Mouse (Mus musculus): Measurements from ENCODE around the gene Ptcra. TPM values are rescaled to one million over a fixed set of nuclear protein-coding genes. Genes with fewer than 3 reads are reported as not detected.

The Ptcra gene
- polyA plus RNA-seq, 1 experiment from 2014 or later = 0.24 TPM

- H3K4me1 ChIP-seq = peaks cover 16% of the 10 kb centered on the region
- no peak overlapping the region for H3K27ac ChIP-seq
- no peaks in the 10 kb centered on the region for H3K9me3 ChIP-seq
- no peak overlapping the region for H3K9ac ChIP-seq
- no peaks in the 10 kb centered on the region for H3K27me3 ChIP-seq
- peaks cover 33% of the 10 kb centered on the region for H3K36me3 ChIP-seq (replicated peaks)
- WGBS = 90% methylated on average over 9 of the region's 9 CpGs
- ATAC-seq (ENCODE audit: low FRiP score) = no peak
- no peak overlapping the region for H3K4me3 ChIP-seq (replicated peaks)
- no peak overlapping the region for H3K4me2 ChIP-seq
Observed at GRCm38 (mm10) chr17:46713849-46714248, 49.7 kb downstream of the Ptcra start.

GRCm38 (mm10) chr17:46712442-46712841, 51.1 kb downstream of the Ptcra start:
- Histone ChIP-seq H3K27me3 (no peaks in the 10 kb centered on the region), H3K4me3 (replicated peaks) (peak overlapping the region; percentile 100), H3K4me1 (peaks cover 16% of the 10 kb centered on the region), H3K9ac (peak overlapping the region; percentile 91; the same call in 1 of the 2 replicates), H3K4me2 (peak overlapping the region; percentile 100), H3K27ac (no peak overlapping the region), H3K36me3 (replicated peaks) (peaks cover 33% of the 10 kb centered on the region), H3K9me3 (no peaks in the 10 kb centered on the region)
- 80% methylated on average over 7 of the region's 7 CpGs for WGBS
- no peak for ATAC-seq (ENCODE audit: low FRiP score)

GRCm38 (mm10) chr17:46711612-46712271, 51.8 kb downstream of the Ptcra start:
- Histone ChIP-seq H3K4me1 (peaks cover 16% of the 10 kb centered on the region), H3K4me3 (replicated peaks) (peak overlapping the region; percentile 100), H3K27ac (peak overlapping the region; percentile 60), H3K9ac (peak overlapping the region; percentile 91), H3K9me3 (no peaks in the 10 kb centered on the region), H3K36me3 (replicated peaks) (peaks cover 28% of the 10 kb centered on the region), H3K4me2 (peak overlapping the region; percentile 100), H3K27me3 (no peaks in the 10 kb centered on the region)
- ATAC-seq (ENCODE audit: low FRiP score) = no peak; the same call in none of the 2 replicates
- WGBS = 1% methylated on average over 52 of the region's 76 CpGs

- Histone ChIP-seq H3K9me3 (no peaks in the 10 kb centered on the region), H3K27ac (peak within 1 kb of the TSS; percentile 82), H3K4me2 (peak within 1 kb of the TSS; percentile 100), H3K36me3 (replicated peaks) (peaks cover 23% of the 10 kb centered on the region), H3K9ac (peak within 1 kb of the TSS; percentile 91), H3K27me3 (no peaks in the 10 kb centered on the region), H3K4me3 (replicated peaks) (peak within 1 kb of the TSS; percentile 100), H3K4me1 (peaks cover 19% of the 10 kb centered on the region)
- WGBS = 10% methylated on average over 36 of the region's 36 CpGs
- ATAC-seq (ENCODE audit: low FRiP score) = peak; percentile 93
Observed at GRCm38 (mm10) chr17:46710959-46711597, 52.4 kb downstream of the Ptcra start, which contains the start of gene Pex6. TSS of gene Pex6 (plus strand) at chr17:46711463.

- no peak overlapping the region for H3K4me3 ChIP-seq (replicated peaks)
- peak overlapping the region; percentile 11; the same call in 1 of the 2 replicates for H3K4me2 ChIP-seq
- H3K4me1 ChIP-seq = peaks cover 34% of the 10 kb centered on the region
- no peak for ATAC-seq (ENCODE audit: low FRiP score)
- H3K27ac ChIP-seq = no peak overlapping the region
- no peaks in the 10 kb centered on the region for H3K9me3 ChIP-seq
- no peaks in the 10 kb centered on the region for H3K27me3 ChIP-seq
- H3K9ac ChIP-seq = no peak overlapping the region
- H3K36me3 ChIP-seq (replicated peaks) = no peaks in the 10 kb centered on the region
- 92% methylated on average over 14 of the region's 14 CpGs for WGBS
Observed at GRCm38 (mm10) chr17:46706375-46707089, 57.0 kb downstream of the Ptcra start.

Other genes starting within 250 kb of the Ptcra start
- 9.8 and 11.3 TPM in 2 replicates for gene Cul9, start 217.3 kb downstream of the Ptcra start, polyA plus RNA-seq (2016; fragmentation: Nextera tagmentation; extraction: Ambion mirVana)
- 5.0 TPM in 2 replicates for gene Srf, start 207.5 kb downstream of the Ptcra start, polyA plus RNA-seq (2016; fragmentation: Nextera tagmentation; extraction: Ambion mirVana)
- 55.3 and 56.4 TPM in 2 replicates for gene Ptk7, start 134.2 kb downstream of the Ptcra start, polyA plus RNA-seq (2016; fragmentation: Nextera tagmentation; extraction: Ambion mirVana)
- 39.0 and 42.5 TPM in 2 replicates for gene Klc4, start 117.7 kb downstream of the Ptcra start, polyA plus RNA-seq (2016; fragmentation: Nextera tagmentation; extraction: Ambion mirVana)
- 76.6 and 102 TPM in 2 replicates for gene Mrpl2, start 117.5 kb downstream of the Ptcra start, polyA plus RNA-seq (2016; fragmentation: Nextera tagmentation; extraction: Ambion mirVana)
- gene Cul7, start 113.4 kb downstream of the Ptcra start, polyA plus RNA-seq (2016; fragmentation: Nextera tagmentation; extraction: Ambion mirVana) = 46.5 and 47.8 TPM in 2 replicates
- 54.4 and 57.6 TPM in 2 replicates for gene Rrp36, start 89.4 kb downstream of the Ptcra start, polyA plus RNA-seq (2016; fragmentation: Nextera tagmentation; extraction: Ambion mirVana)
- 156 and 158 TPM in 2 replicates for gene Mea1, start 84.9 kb downstream of the Ptcra start, polyA plus RNA-seq (2016; fragmentation: Nextera tagmentation; extraction: Ambion mirVana)
- 131 and 137 TPM in 2 replicates for gene Klhdc3, start 82.8 kb downstream of the Ptcra start, polyA plus RNA-seq (2016; fragmentation: Nextera tagmentation; extraction: Ambion mirVana)
- gene Ppp2r5d, start 58.6 kb downstream of the Ptcra start, polyA plus RNA-seq (2016; fragmentation: Nextera tagmentation; extraction: Ambion mirVana) = 111 and 124 TPM in 2 replicates
- 28.7 and 29.3 TPM in 2 replicates for gene Pex6, start 52.2 kb downstream of the Ptcra start, polyA plus RNA-seq (2016; fragmentation: Nextera tagmentation; extraction: Ambion mirVana)
- gene Gnmt, start 34.5 kb downstream of the Ptcra start, polyA plus RNA-seq (2016; fragmentation: Nextera tagmentation; extraction: Ambion mirVana) = 0.54 and 0.91 TPM in 2 replicates
- gene Cnpy3, start 11.5 kb downstream of the Ptcra start, polyA plus RNA-seq (2016; fragmentation: Nextera tagmentation; extraction: Ambion mirVana) = 56.6 and 57.3 TPM in 2 replicates
- gene 2310039H08Rik, start 8.9 kb upstream of the Ptcra start, polyA plus RNA-seq (2016; fragmentation: Nextera tagmentation; extraction: Ambion mirVana) = 57.2 and 61.2 TPM in 2 replicates
- 154 and 178 TPM in 2 replicates for gene Rpl7l1, start 19.0 kb upstream of the Ptcra start, polyA plus RNA-seq (2016; fragmentation: Nextera tagmentation; extraction: Ambion mirVana)
- gene Bicral, start 94.8 kb upstream of the Ptcra start, polyA plus RNA-seq (2016; fragmentation: Nextera tagmentation; extraction: Ambion mirVana) = 7.1 and 7.5 TPM in 2 replicates
- gene Tbcc, start 127.0 kb upstream of the Ptcra start, polyA plus RNA-seq (2016; fragmentation: Nextera tagmentation; extraction: Ambion mirVana) = 63.2 and 67.3 TPM in 2 replicates
- not detected in 2 replicates for gene Prph2, start 146.7 kb upstream of the Ptcra start, polyA plus RNA-seq (2016; fragmentation: Nextera tagmentation; extraction: Ambion mirVana)
- 21.0 and 21.8 TPM in 2 replicates for gene Ubr2, start 246.8 kb upstream of the Ptcra start, polyA plus RNA-seq (2016; fragmentation: Nextera tagmentation; extraction: Ambion mirVana)